Mouse (Mus musculus) hindbrain, embryonic 10.5 days (tissue): Measurements from ENCODE around the gene Mmrn2. TPM values are rescaled to one million over a fixed set of nuclear protein-coding genes. Genes with fewer than 3 reads are reported as not detected.
"Not testable (repeated sequence)": the region's sequence is repeated elsewhere in the genome, so short reads cannot be mapped to it uniquely, and the experiment has no call there.

Source experiments
- DNase-seq: peaks from one replicate; pipeline ENCODE4 v3.0.0-alpha.2; 2017; ENCODE audit warnings: low spot score
- H3K27ac ChIP-seq: fragments of 300-500 bp; sonication (generic); 2 replicates; pipeline ENCODE4 v1.5.1; 2016; ENCODE audit warnings: mild to moderate bottlenecking, moderate library complexity
- H3K27me3 ChIP-seq: fragments of 300-500 bp; sonication (generic); 2 replicates; pipeline ENCODE4 v1.6.1; 2016; ENCODE audit warnings: mild to moderate bottlenecking; ENCODE audit not compliant: poor library complexity, insufficient read depth, severe bottlenecking
- H3K36me3 ChIP-seq: fragments of 300-500 bp; sonication (generic); 2 replicates; pipeline ENCODE4 v1.6.1; 2016; ENCODE audit warnings: mild to moderate bottlenecking, moderate library complexity
- H3K4me1 ChIP-seq: fragments of 300-500 bp; sonication (generic); replicated peaks from 2 replicates; pipeline ENCODE4 v1.6.1; 2016; ENCODE audit warnings: mild to moderate bottlenecking
- H3K4me3 ChIP-seq: fragments of 300-500 bp; sonication (generic); 2 replicates; pipeline ENCODE4 v1.5.1; 2016; ENCODE audit warnings: mild to moderate bottlenecking, moderate library complexity
- H3K9me3 ChIP-seq: fragments of 300-500 bp; sonication (generic); 2 replicates; pipeline ENCODE4 v1.6.1; 2016; ENCODE audit warnings: mild to moderate bottlenecking, moderate library complexity
- WGBS: fragments of 180-500 bp; shearing (Covaris S2); methylation state at CpG from one replicate; pipeline ENCODE4 v1.1.7; 2016; 5-methylcytosine and 5-hydroxymethylcytosine counted together
- polyA plus RNA-seq: library from polyadenylated mRNA; unstranded; fragments of >200 nt; fragmentation: Nextera tagmentation; extraction: Ambion mirVana; gene quantifications from 2 replicates; pipeline ENCODE4 v1.2.1, GENCODE M21; 2016

Gene Mmrn2
- polyA plus RNA-seq, 1 experiment from 2014 or later = 7.0 TPM

DNA sequence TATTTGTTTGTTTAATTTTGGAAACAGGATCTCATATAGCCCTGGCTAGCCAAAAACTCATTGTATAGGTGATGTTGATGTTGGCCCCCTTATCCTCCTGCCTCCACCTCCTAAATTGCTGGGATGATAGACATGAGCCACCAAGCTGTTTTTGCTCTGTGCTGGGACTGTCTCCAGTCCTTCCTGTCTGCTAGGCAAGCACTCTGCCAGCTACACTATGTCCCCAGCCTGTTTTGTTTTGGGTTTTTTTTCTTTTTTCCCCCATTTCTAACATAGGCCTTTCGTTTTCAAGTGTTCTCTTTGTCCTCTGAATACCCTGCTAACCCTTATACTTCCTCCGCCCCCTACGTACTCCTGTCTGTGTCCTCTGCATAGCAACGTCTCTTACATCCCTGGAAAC lies 18.0 kb downstream of the Mmrn2 start:
- Histone ChIP-seq H3K36me3 (peaks cover 15% of the 10 kb centered on the region), H3K9me3 (peaks cover 6% of the 10 kb centered on the region), H3K27me3 (no peaks in the 10 kb centered on the region), H3K4me1 (peaks cover 8% of the 10 kb centered on the region; the same call in 1 of the 2 replicates), H3K27ac (no peak overlapping the region), H3K4me3 (no peak overlapping the region)
- no peak for DNase-seq
- 66% methylated on average over 4 of the region's 4 CpGs for WGBS

DNA sequence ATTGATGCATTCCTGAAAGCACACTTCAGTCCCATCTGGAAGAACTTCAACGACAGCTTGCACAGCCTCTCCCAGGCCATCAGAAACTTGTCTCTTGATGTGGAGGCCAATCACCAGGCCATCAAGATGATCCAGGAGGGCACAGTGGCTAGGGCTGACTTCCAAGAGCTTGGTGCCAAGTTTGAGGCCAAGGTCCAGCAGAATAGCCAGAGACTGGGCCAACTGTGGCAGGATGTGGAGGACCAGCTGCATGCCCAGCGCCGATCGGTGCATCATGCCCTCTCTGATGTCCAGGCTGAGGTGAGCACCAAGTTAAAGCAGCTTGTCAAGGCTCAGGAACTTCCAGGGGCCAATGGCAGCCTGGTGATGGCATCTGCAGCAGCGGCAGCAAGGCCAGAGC lies 22.6 kb downstream of the Mmrn2 start:
- peaks cover 56% of the 10 kb centered on the region for H3K36me3 ChIP-seq
- H3K27me3 ChIP-seq = no peaks in the 10 kb centered on the region
- H3K4me3 ChIP-seq = no peak overlapping the region
- H3K4me1 ChIP-seq = peaks cover 8% of the 10 kb centered on the region; the same call in 1 of the 2 replicates
- no peak for DNase-seq
- H3K27ac ChIP-seq = no peak overlapping the region
- 94% methylated on average over 5 of the region's 5 CpGs for WGBS
- no peaks in the 10 kb centered on the region for H3K9me3 ChIP-seq

DNA sequence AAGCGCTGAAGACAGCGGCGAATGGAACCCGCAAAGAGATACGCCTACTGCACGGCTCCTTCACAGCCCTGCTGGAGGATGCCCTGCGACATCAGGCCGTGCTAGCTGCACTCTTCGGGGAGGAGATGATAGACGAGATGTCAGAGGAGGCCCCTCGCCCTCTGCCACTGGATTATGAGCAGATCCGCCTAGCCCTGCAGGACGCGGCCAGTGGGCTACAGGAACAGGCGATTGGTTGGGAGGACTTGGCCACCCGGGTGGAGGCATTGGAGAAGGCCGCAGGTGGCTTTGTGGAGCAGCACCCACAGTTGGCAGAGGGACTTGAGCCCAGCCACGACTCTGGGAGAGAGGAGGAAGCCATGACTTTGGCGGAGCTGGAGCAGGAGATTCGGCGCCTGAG lies 23.6 kb downstream of the Mmrn2 start:
- DNase-seq = no peak
- H3K4me3 ChIP-seq = no peak overlapping the region
- no peaks in the 10 kb centered on the region for H3K9me3 ChIP-seq
- WGBS = 91% methylated on average over 21 of the region's 21 CpGs
- peaks cover under 1% of the 10 kb centered on the region; the same call in 1 of the 2 replicates for H3K4me1 ChIP-seq
- no peak overlapping the region for H3K27ac ChIP-seq
- no peaks in the 10 kb centered on the region for H3K27me3 ChIP-seq
- peaks cover 64% of the 10 kb centered on the region for H3K36me3 ChIP-seq

DNA sequence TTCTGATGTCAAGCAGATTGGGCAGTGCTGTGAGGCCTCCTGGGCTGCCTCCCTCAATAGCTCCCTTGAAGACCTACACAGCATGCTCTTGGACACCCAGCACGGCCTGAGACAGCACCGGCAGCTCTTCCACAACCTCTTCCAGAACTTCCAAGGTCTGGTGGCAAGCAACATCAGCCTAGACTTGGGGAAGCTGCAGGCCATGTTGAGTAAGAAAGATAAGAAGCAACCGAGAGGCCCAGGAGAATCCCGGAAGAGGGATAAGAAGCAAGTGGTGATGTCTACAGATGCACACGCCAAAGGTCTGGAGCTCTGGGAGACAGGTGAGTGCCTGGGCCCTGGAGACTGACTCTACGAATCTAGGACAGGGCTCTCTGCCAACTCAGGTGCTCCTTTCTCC lies 24.0 kb downstream of the Mmrn2 start:
- Histone ChIP-seq H3K4me3 (no peak overlapping the region), H3K9me3 (no peaks in the 10 kb centered on the region), H3K27ac (no peak overlapping the region), H3K36me3 (peaks cover 68% of the 10 kb centered on the region), H3K4me1 (no peaks in the 10 kb centered on the region), H3K27me3 (no peaks in the 10 kb centered on the region)
- WGBS = 92% methylated on average over 6 of the region's 6 CpGs
- no peak for DNase-seq

DNA sequence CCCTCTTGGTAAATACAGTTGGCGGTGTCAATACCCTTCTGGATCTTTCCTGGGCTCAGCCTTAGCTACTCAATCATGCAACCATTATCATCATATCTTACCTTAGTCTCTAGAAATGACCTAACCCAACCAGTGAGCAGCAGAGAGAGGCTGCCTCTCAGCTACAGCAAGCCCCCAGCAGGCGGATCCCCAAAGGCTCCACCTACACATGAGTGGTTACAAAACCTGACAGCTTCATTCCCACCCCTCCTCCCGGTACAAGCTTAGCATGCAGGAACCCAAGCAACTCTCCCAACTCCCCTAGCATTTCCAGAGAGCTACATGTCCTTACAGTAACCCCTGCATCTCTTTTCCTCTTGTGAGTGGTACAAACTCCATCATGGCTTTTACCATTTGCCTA lies 24.8 kb downstream of the Mmrn2 start:
- Histone ChIP-seq H3K9me3 (no peaks in the 10 kb centered on the region), H3K4me3 (no peak overlapping the region), H3K36me3 (peaks cover 76% of the 10 kb centered on the region), H3K27ac (no peak overlapping the region), H3K27me3 (no peaks in the 10 kb centered on the region), H3K4me1 (no peaks in the 10 kb centered on the region)
- no peak for DNase-seq
- WGBS = 93% methylated on average over 3 of the region's 3 CpGs

DNA sequence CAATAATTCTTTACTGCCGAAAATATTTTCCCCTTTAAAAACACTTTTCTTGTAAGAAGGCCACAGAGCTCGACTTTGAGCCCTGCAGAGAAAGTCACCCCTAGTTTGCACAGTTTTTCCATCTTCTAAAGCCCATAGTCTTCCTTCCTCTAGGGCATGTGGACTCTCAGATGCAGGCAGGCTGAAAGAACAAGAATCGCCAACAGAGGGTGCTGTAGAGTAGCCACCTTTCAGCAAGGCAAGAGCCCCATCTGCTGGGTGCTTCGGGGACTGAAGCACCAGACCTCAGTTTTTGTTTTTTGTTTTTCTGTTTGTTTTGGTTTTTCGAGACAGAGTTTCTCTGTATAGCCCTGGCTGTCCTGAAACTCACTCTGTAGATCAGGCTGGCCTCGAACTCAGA lies 25.9 kb downstream of the Mmrn2 start:
- DNase-seq = peak; percentile 66
- no peaks in the 10 kb centered on the region for H3K9me3 ChIP-seq
- H3K27me3 ChIP-seq = no peaks in the 10 kb centered on the region
- no peak overlapping the region for H3K4me3 ChIP-seq
- H3K27ac ChIP-seq = no peak overlapping the region
- no peaks in the 10 kb centered on the region for H3K4me1 ChIP-seq
- peaks cover 86% of the 10 kb centered on the region for H3K36me3 ChIP-seq
- 51% methylated on average over 6 of the region's 6 CpGs for WGBS

DNA sequence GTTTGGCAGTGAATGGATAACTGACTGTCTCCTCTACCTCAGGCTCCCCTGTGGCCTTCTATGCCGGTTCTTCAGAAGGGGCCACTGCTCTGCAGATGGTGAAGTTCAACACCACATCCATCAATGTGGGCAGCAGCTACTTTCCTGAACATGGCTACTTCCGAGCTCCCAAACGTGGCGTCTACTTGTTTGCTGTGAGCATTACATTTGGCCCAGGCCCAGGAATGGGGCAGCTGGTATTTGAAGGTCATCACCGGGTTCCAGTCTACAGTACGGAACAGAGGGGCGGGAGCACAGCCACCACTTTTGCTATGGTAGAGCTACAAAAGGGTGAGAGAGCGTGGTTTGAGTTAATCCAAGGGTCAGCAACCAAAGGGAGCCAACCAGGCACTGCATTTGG lies 27.6 kb downstream of the Mmrn2 start:
- DNase-seq = no peak
- 91% methylated on average over 8 of the region's 8 CpGs for WGBS
- H3K27ac ChIP-seq = no peak overlapping the region
- peaks cover 93% of the 10 kb centered on the region for H3K36me3 ChIP-seq
- H3K4me3 ChIP-seq = no peak overlapping the region
- no peaks in the 10 kb centered on the region for H3K4me1 ChIP-seq
- no peaks in the 10 kb centered on the region for H3K9me3 ChIP-seq
- no peaks in the 10 kb centered on the region for H3K27me3 ChIP-seq

DNA sequence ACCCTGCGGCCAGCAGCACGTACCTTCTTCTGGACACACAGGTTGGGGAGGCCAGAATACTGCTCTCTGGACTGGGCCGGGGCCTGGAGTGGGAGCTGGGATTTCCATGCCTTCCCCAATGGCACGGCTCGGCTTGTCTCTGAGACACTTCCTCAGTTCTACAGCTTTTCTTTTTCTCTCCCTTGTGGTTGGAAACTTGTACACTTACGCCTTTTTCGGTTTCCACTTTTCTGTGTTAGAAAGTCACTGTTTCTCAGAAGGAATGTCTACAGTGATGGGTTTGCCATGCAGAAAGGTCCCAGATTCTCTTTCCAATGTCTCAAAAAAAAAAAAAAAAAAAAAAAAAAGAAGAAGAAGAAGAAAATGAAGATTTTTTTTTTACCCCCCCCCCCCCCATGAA lies 28.2 kb downstream of the Mmrn2 start:
- H3K9me3 ChIP-seq = no peaks in the 10 kb centered on the region
- H3K27me3 ChIP-seq = no peaks in the 10 kb centered on the region
- WGBS = 94% methylated on average over 7 of the region's 7 CpGs
- no peaks in the 10 kb centered on the region for H3K4me1 ChIP-seq
- DNase-seq = no peak
- peaks cover 93% of the 10 kb centered on the region for H3K36me3 ChIP-seq
- no peak overlapping the region for H3K27ac ChIP-seq
- H3K4me3 ChIP-seq = no peak overlapping the region

DNA sequence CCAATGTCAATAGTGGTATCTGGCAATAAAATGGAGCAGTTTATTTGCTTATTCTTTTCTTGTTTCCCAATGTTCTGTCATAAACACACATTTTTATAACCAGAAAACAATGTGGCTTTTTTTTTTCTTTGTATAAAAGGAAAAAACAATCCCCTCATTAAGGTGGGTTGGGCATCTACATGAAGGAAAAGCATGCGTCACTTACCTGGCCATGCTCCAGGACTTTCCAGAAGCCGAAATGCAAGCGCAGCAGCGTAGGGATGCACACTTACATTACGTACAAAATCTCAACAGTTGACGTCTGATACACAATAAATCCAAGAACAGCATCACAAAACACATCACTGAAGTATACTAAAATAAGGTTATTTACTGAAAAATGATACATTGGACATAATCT lies 35.5 kb downstream of the Mmrn2 start:
- 97% methylated on average over 6 of the region's 6 CpGs for WGBS
- Histone ChIP-seq H3K27ac (no peak overlapping the region), H3K9me3 (no peaks in the 10 kb centered on the region), H3K36me3 (peaks cover 100% of the 10 kb centered on the region), H3K4me3 (no peak overlapping the region), H3K4me1 (no peaks in the 10 kb centered on the region), H3K27me3 (no peaks in the 10 kb centered on the region)
- DNase-seq = no peak

DNA sequence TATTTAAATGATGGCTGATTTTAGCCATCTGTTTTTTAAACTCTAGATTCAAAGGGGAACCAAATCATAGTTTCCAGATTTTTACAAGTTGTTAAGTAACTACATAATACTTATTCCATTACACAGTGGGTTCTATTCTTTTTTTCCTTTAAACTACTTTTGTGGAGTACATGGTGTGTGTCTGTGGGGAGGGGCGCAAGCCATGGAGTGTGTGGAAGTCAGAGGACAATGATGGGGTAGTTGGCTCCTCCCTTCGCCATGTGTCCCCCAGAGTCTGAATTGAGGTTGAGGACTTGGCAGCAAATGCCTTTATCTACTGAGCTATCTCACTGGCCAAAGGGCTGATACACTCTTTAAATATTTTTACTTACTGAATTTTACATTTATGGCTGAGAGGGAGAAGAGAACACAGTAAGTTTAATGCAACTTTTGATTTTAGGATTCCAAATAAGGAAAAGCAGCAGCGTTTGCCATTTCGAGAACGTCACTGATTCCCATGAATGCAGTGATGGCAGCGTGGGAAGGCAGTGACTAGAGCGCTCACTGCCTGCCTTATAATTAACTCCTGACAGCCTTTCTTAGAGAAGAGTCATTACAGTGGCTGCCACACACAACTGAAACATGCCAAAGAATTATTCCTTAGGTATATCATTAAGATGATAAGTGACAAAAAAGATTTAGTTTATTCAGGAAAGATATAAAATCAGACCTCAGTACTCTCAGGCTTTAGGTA lies 37.1 kb downstream of the Mmrn2 start:
- H3K36me3 ChIP-seq = peaks cover 94% of the 10 kb centered on the region

DNA sequence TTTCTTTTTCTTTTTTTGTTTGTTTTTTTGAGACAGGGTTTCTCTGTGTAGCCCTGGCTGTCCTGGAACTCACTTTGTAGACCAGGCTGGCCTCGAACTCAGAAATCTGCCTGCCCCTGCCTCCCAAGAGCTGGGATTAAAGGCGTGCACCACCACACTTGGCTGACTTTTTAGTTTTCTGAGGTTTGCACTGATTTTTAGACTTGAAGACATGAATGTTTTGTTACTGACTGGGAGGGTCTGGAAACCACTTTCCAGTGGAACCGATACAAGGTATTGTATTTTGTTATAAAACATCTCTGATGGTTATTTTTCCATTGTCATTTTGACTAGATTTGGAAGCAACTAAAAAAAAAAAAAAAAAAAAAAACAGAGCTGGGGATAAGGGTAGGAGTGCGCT lies 41.7 kb downstream of the Mmrn2 start:
- not testable (repeated sequence) for H3K4me3 ChIP-seq, H3K9me3 ChIP-seq, H3K27me3 ChIP-seq, H3K27ac ChIP-seq, H3K4me1 ChIP-seq, DNase-seq
- H3K36me3 ChIP-seq = peaks cover 94% of the 10 kb centered on the region
- WGBS = 94% methylated on average over 4 of the region's 4 CpGs

More for the DNA sequence above, 37.1 kb downstream of the Mmrn2 start:
- Histone ChIP-seq H3K4me3 (no peak overlapping the region), H3K9me3 (no peaks in the 10 kb centered on the region), H3K27ac (no peak overlapping the region), H3K4me1 (no peaks in the 10 kb centered on the region), H3K27me3 (no peaks in the 10 kb centered on the region)
- no peak for DNase-seq
- WGBS = 92% methylated on average over 7 of the region's 7 CpGs

DNA sequence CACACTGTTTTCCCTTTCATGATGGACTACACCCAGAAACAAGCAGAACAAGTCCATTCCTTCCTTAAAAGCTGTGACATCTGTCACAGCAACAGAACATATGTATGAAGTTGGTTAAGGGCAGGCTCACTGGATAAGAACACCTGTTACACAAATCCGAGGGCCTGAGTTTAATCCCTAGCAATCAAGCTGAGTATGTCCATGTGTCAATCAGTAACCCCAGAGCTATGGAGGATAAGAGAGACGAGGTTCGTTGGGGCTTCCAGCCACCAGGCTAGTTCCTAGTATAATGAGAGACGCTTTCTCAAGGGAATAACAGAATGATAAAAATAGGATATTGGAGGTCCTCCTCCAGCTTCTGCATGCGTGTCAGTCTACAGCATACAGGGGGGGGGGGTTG lies 42.2 kb downstream of the Mmrn2 start:
- no peak overlapping the region for H3K27ac ChIP-seq
- no peaks in the 10 kb centered on the region for H3K9me3 ChIP-seq
- no peaks in the 10 kb centered on the region for H3K4me1 ChIP-seq
- DNase-seq = no peak
- no peak overlapping the region for H3K4me3 ChIP-seq
- no peaks in the 10 kb centered on the region for H3K27me3 ChIP-seq
- WGBS = 92% methylated on average over 5 of the region's 5 CpGs
- peaks cover 94% of the 10 kb centered on the region for H3K36me3 ChIP-seq

DNA sequence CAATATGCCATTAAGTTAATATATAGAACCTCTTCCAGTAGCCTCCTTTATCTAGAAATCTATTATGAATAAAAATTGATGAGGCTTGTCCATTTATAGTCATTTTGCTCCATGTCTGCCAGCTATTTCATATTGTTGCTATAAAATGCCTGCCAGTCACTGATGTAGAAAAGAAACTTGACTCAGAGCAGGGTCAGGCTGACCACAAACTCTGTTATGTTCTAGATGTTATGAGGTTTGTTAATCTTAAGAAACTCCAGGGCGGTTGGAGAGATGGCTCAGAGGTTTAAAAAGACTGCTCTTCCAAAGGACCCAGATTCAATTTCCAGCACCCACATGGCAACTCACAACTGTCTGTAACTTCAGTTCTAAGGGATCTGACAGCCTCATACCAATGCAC lies 45.8 kb downstream of the Mmrn2 start:
- DNase-seq = no peak
- H3K36me3 ChIP-seq = peaks cover 94% of the 10 kb centered on the region
- H3K9me3 ChIP-seq = no peaks in the 10 kb centered on the region
- no peaks in the 10 kb centered on the region for H3K27me3 ChIP-seq
- no peak overlapping the region for H3K27ac ChIP-seq
- H3K4me1 ChIP-seq = no peaks in the 10 kb centered on the region
- 98% methylated on average over 1 of the region's 1 CpGs for WGBS
- H3K4me3 ChIP-seq = no peak overlapping the region

DNA sequence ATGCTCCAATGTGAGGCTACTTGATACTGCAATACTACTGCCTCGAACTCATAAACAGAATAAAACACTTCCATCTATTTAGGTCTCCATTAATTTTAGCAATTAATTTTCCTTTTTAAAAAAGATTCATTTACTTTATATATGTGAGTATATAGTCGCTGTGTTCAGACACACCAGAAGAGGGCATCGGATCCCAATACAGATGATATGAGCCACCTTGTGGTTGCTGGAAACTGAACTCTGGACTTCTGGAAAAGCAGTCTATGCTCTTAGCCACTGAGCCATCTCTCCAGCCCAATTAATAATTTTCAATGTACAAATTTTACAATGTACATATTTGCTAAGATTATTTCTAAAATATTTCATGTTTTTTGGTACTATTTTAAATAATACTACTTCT lies 53.0 kb downstream of the Mmrn2 start:
- no peaks in the 10 kb centered on the region for H3K4me1 ChIP-seq
- no peak for DNase-seq
- WGBS = 96% methylated on average over 3 of the region's 3 CpGs
- H3K36me3 ChIP-seq = peaks cover 99% of the 10 kb centered on the region
- H3K27me3 ChIP-seq = no peaks in the 10 kb centered on the region
- H3K27ac ChIP-seq = no peak overlapping the region
- H3K9me3 ChIP-seq = no peaks in the 10 kb centered on the region
- no peak overlapping the region for H3K4me3 ChIP-seq
